Mouse (Mus musculus) neural tube, embryonic 15.5 days (tissue): ENCODE measurements around the gene Osbpl2. TPM values are rescaled to one million over a fixed set of nuclear protein-coding genes. Genes with fewer than 3 reads are reported as not detected.
A peak's percentile ranks its signal among the peaks of the same experiment; 100 is the strongest.

Source experiments
- ATAC-seq: fragments of 200-750 bp; cut with Nextera tagmentation; 2 replicates; pipeline ENCODE4 v1.8.0; 2017; ENCODE audit warnings: mild to moderate bottlenecking, moderate TSS enrichment, moderate library complexity; ENCODE audit not compliant: low FRiP score
- H3K27ac ChIP-seq: fragments of 300-500 bp; sonication (generic); replicated peaks from 2 replicates; pipeline ENCODE4 v1.5.1; 2015; ENCODE audit warnings: mild to moderate bottlenecking, inconsistent platforms
- H3K27me3 ChIP-seq: fragments of 300-500 bp; sonication (generic); replicated peaks from 2 replicates; pipeline ENCODE4 v1.6.1; 2015; ENCODE audit warnings: inconsistent platforms
- H3K36me3 ChIP-seq: fragments of 300-500 bp; sonication (generic); 2 replicates; pipeline ENCODE4 v1.6.1; 2015; ENCODE audit warnings: inconsistent platforms
- H3K4me1 ChIP-seq: fragments of 300-500 bp; sonication (generic); 2 replicates; pipeline ENCODE4 v1.6.1; 2015; ENCODE audit warnings: inconsistent platforms
- H3K4me2 ChIP-seq: fragments of 300-500 bp; sonication (generic); 2 replicates; pipeline ENCODE4 v1.6.1; 2015; ENCODE audit warnings: inconsistent platforms, mild to moderate bottlenecking, moderate library complexity
- H3K4me3 ChIP-seq: fragments of 300-500 bp; sonication (generic); replicated peaks from 2 replicates; pipeline ENCODE4 v1.5.1; 2015; ENCODE audit warnings: mild to moderate bottlenecking, inconsistent platforms
- H3K9ac ChIP-seq: fragments of 300-500 bp; sonication (generic); replicated peaks from 2 replicates; pipeline ENCODE4 v1.6.1; 2015; ENCODE audit warnings: mild to moderate bottlenecking, inconsistent platforms
- H3K9me3 ChIP-seq: fragments of 300-500 bp; sonication (generic); replicated peaks from 2 replicates; pipeline ENCODE4 v1.6.1; 2016; ENCODE audit warnings: inconsistent platforms
- WGBS: fragments of 180-500 bp; shearing (Covaris S2); methylation state at CpG from one replicate; pipeline ENCODE4 v1.1.7; 2015; ENCODE audit warnings: mixed read lengths; 5-methylcytosine and 5-hydroxymethylcytosine counted together
- polyA plus RNA-seq: library from polyadenylated mRNA; unstranded; fragments of >200 nt; fragmentation: Nextera tagmentation; extraction: Ambion mirVana; gene quantifications from 2 replicates; pipeline ENCODE4 v1.2.1, GENCODE M21; 2015

Osbpl2 gene
- polyA plus RNA-seq, 1 experiment from 2014 or later = 71.8 TPM

GRCm38 (mm10) chr2:180107081-180107480 lies 12.0 kb upstream of the Osbpl2 start:
- 68% methylated on average over 4 of the region's 4 CpGs for WGBS
- peaks cover 26% of the 10 kb centered on the region for H3K4me1 ChIP-seq
- no peak overlapping the region for H3K9ac ChIP-seq
- H3K36me3 ChIP-seq = no peaks in the 10 kb centered on the region
- peaks cover 34% of the 10 kb centered on the region for H3K27me3 ChIP-seq
- no peak overlapping the region for H3K4me2 ChIP-seq
- no peaks in the 10 kb centered on the region for H3K9me3 ChIP-seq
- no peak for ATAC-seq
- no peak overlapping the region for H3K27ac ChIP-seq
- no peak overlapping the region for H3K4me3 ChIP-seq

GRCm38 (mm10) chr2:180108285-180108684 lies 10.8 kb upstream of the Osbpl2 start:
- Histone ChIP-seq H3K27ac (no peak overlapping the region), H3K4me2 (no peak overlapping the region), H3K9me3 (no peaks in the 10 kb centered on the region), H3K36me3 (no peaks in the 10 kb centered on the region), H3K4me1 (peaks cover 18% of the 10 kb centered on the region), H3K27me3 (peaks cover 24% of the 10 kb centered on the region), H3K9ac (no peak overlapping the region), H3K4me3 (no peak overlapping the region)
- WGBS = 66% methylated on average over 6 of the region's 6 CpGs
- no peak for ATAC-seq

GRCm38 (mm10) chr2:180113909-180114890 lies 4.9 kb upstream of the Osbpl2 start:
- no peaks in the 10 kb centered on the region for H3K9me3 ChIP-seq
- H3K27me3 ChIP-seq = no peaks in the 10 kb centered on the region
- 0 out of 2 replicates have a peak overlapping the region, but pooled peaks have one; percentile 11 for H3K27ac ChIP-seq
- 0 out of 2 replicates have a peak overlapping the region, but pooled peaks have one; percentile 7 for H3K9ac ChIP-seq
- no peaks in the 10 kb centered on the region for H3K36me3 ChIP-seq
- peaks cover 46% of the 10 kb centered on the region for H3K4me1 ChIP-seq
- H3K4me3 ChIP-seq = no peak overlapping the region
- WGBS = 56% methylated on average over 17 of the region's 17 CpGs
- no peak overlapping the region for H3K4me2 ChIP-seq
- ATAC-seq = no peak

- no peak overlapping the region for H3K9ac ChIP-seq
- 0 out of 2 replicates have a peak overlapping the region, but pooled peaks have one; percentile 25 for H3K27ac ChIP-seq
- no peaks in the 10 kb centered on the region for H3K36me3 ChIP-seq
- H3K4me3 ChIP-seq = no peak overlapping the region
- no peak overlapping the region for H3K4me2 ChIP-seq
- no peaks in the 10 kb centered on the region for H3K27me3 ChIP-seq
- ATAC-seq = no peak
- peaks cover 52% of the 10 kb centered on the region for H3K4me1 ChIP-seq
- no peaks in the 10 kb centered on the region for H3K9me3 ChIP-seq
- WGBS = 44% methylated on average over 6 of the region's 6 CpGs
These were observed 3.8 kb upstream of the Osbpl2 start for GRCm38 (mm10) chr2:180115279-180115678.

GRCm38 (mm10) chr2:180116081-180116493 lies 3.0 kb upstream of the Osbpl2 start:
- ATAC-seq = no peak
- H3K4me2 ChIP-seq = no peak overlapping the region
- 77% methylated on average over 10 of the region's 10 CpGs for WGBS
- H3K27me3 ChIP-seq = no peaks in the 10 kb centered on the region
- no peak overlapping the region for H3K9ac ChIP-seq
- H3K36me3 ChIP-seq = no peaks in the 10 kb centered on the region
- H3K4me1 ChIP-seq = peaks cover 54% of the 10 kb centered on the region
- H3K9me3 ChIP-seq = no peaks in the 10 kb centered on the region
- no peak overlapping the region for H3K4me3 ChIP-seq
- H3K27ac ChIP-seq = no peak overlapping the region

GRCm38 (mm10) chr2:180116741-180117484 lies 2.2 kb upstream of the Osbpl2 start:
- no peak overlapping the region for H3K4me2 ChIP-seq

GRCm38 (mm10) chr2:180117485-180118194 lies 1.5 kb upstream of the Osbpl2 start:
- H3K4me1 ChIP-seq = peaks cover 54% of the 10 kb centered on the region
- H3K4me3 ChIP-seq = no peak overlapping the region
- 8% methylated on average over 13 of the region's 13 CpGs for WGBS

More at GRCm38 (mm10) chr2:180116741-180117484, 2.2 kb upstream of the Osbpl2 start:
- Histone ChIP-seq H3K9ac (no peak overlapping the region), H3K9me3 (no peaks in the 10 kb centered on the region), H3K27me3 (no peaks in the 10 kb centered on the region), H3K27ac (no peak overlapping the region), H3K4me1 (peaks cover 54% of the 10 kb centered on the region), H3K36me3 (no peaks in the 10 kb centered on the region), H3K4me3 (no peak overlapping the region)
- 70% methylated on average over 8 of the region's 8 CpGs for WGBS
- ATAC-seq = no peak

GRCm38 (mm10) chr2:180119439-180120291 lies 559 bp downstream of the Osbpl2 start:
- ATAC-seq = peak; percentile 55
- peaks cover 11% of the 10 kb centered on the region; the same call in 1 of the 2 replicates for H3K36me3 ChIP-seq
- H3K27me3 ChIP-seq = no peaks in the 10 kb centered on the region
- peaks cover 46% of the 10 kb centered on the region for H3K4me1 ChIP-seq
- peak overlapping the region; percentile 96 for H3K4me3 ChIP-seq
- H3K9me3 ChIP-seq = no peaks in the 10 kb centered on the region
- WGBS = under 1% methylated on average over 56 of the region's 68 CpGs
- H3K4me2 ChIP-seq = peak overlapping the region; percentile 95
- H3K27ac ChIP-seq = peak overlapping the region; percentile 83
- peak overlapping the region; percentile 76 for H3K9ac ChIP-seq

More at GRCm38 (mm10) chr2:180117485-180118194, 1.5 kb upstream of the Osbpl2 start:
- Histone ChIP-seq H3K27ac (peak overlapping the region; percentile 83), H3K36me3 (no peaks in the 10 kb centered on the region), H3K27me3 (no peaks in the 10 kb centered on the region), H3K9me3 (no peaks in the 10 kb centered on the region), H3K9ac (no peak overlapping the region), H3K4me2 (peak overlapping the region; percentile 95)
- ATAC-seq = no peak; the same call in 1 of the 2 replicates

- Histone ChIP-seq H3K36me3 (peaks cover 11% of the 10 kb centered on the region; the same call in 1 of the 2 replicates), H3K9ac (peak overlapping the region; percentile 76; the same call in 1 of the 2 replicates), H3K4me3 (peak overlapping the region; percentile 96), H3K9me3 (no peaks in the 10 kb centered on the region), H3K27me3 (no peaks in the 10 kb centered on the region), H3K4me2 (peak overlapping the region; percentile 95), H3K27ac (no peak overlapping the region), H3K4me1 (peaks cover 43% of the 10 kb centered on the region)
- WGBS = 75% methylated on average over 5 of the region's 5 CpGs
- ATAC-seq = no peak
These were observed 1.2 kb downstream of the Osbpl2 start for GRCm38 (mm10) chr2:180120292-180120761.

- Histone ChIP-seq H3K27ac (no peak overlapping the region), H3K4me1 (peaks cover 38% of the 10 kb centered on the region), H3K9me3 (no peaks in the 10 kb centered on the region), H3K36me3 (peaks cover 11% of the 10 kb centered on the region; the same call in 1 of the 2 replicates), H3K27me3 (no peaks in the 10 kb centered on the region), H3K9ac (no peak overlapping the region), H3K4me3 (no peak overlapping the region), H3K4me2 (no peak overlapping the region)
- ATAC-seq = no peak
- WGBS = 86% methylated on average over 2 of the region's 2 CpGs
These were observed 5.1 kb downstream of the Osbpl2 start for GRCm38 (mm10) chr2:180124192-180124591.
